Mouse (Mus musculus) neural tube, embryonic 12.5 days (tissue): ENCODE data around the gene Rps17. TPM values are rescaled to one million over a fixed set of nuclear protein-coding genes. Genes with fewer than 3 reads are reported as not detected.

Source experiments
- ATAC-seq: fragments of 200-750 bp; cut with Nextera tagmentation; 2 replicates; pipeline ENCODE4 v1.8.0; 2017; ENCODE audit warnings: low read depth, mild to moderate bottlenecking, moderate TSS enrichment, moderate library complexity; ENCODE audit not compliant: low FRiP score
- H3K27ac ChIP-seq: fragments of 300-500 bp; sonication (generic); 2 replicates; pipeline ENCODE4 v1.5.1; 2016
- H3K27me3 ChIP-seq: fragments of 300-500 bp; sonication (generic); replicated peaks from 2 replicates; pipeline ENCODE4 v1.6.1; 2016; ENCODE audit warnings: mild to moderate bottlenecking
- H3K36me3 ChIP-seq: fragments of 300-500 bp; sonication (generic); 2 replicates; pipeline ENCODE4 v1.6.1; 2016; ENCODE audit warnings: mild to moderate bottlenecking
- H3K4me1 ChIP-seq: fragments of 300-500 bp; sonication (generic); 2 replicates; pipeline ENCODE4 v1.6.1; 2016
- H3K4me2 ChIP-seq: fragments of 300-500 bp; sonication (generic); replicated peaks from 2 replicates; pipeline ENCODE4 v1.6.1; 2016; ENCODE audit warnings: mild to moderate bottlenecking
- H3K4me3 ChIP-seq: fragments of 300-500 bp; sonication (generic); 2 replicates; pipeline ENCODE4 v1.5.1; 2016
- H3K9ac ChIP-seq: fragments of 300-500 bp; sonication (generic); 2 replicates; pipeline ENCODE4 v1.6.1; 2016; ENCODE audit warnings: mild to moderate bottlenecking
- H3K9me3 ChIP-seq: fragments of 300-500 bp; sonication (generic); 2 replicates; pipeline ENCODE4 v1.6.1; 2016; ENCODE audit warnings: mild to moderate bottlenecking
- WGBS: fragments of 180-500 bp; shearing (Covaris S2); methylation state at CpG from one replicate; pipeline ENCODE4 v1.1.7; 2016; 5-methylcytosine and 5-hydroxymethylcytosine counted together
- polyA plus RNA-seq: library from polyadenylated mRNA; unstranded; fragments of >200 nt; fragmentation: Nextera tagmentation; extraction: Ambion mirVana; gene quantifications from 2 replicates; pipeline ENCODE4 v1.2.1, GENCODE M21; 2016

The Rps17 gene
- polyA plus RNA-seq, 1 experiment from 2014 or later = 837 TPM

DNA sequence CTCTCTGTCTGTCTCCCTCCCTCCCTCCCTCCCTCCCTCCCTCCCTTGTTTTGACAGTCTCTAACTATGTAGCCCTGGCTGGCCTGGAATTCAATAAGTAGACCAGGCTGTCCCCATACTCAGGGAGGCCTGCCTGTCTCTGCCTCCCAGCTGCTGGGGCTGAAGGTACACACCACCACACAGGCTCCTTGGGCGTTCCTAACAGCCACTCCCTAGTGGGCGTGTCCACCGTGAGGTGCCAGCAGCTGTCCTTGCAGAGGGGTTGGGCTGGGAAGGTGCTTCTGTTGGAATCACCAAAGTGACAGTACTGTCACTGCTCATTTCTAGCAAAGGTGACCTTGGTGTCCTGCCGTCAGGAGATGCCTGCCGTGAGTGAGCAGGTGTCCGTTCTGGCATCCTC lies 18.2 kb downstream of the Rps17 start:
- 80% methylated on average over 6 of the region's 6 CpGs for WGBS
- Histone ChIP-seq H3K4me1 (no peaks in the 10 kb centered on the region), H3K4me3 (no peak overlapping the region), H3K27ac (no peak overlapping the region), H3K27me3 (no peaks in the 10 kb centered on the region), H3K4me2 (no peak overlapping the region), H3K9ac (no peak overlapping the region), H3K9me3 (no peaks in the 10 kb centered on the region), H3K36me3 (peaks cover 6% of the 10 kb centered on the region; the same call in 1 of the 2 replicates)
- no peak for ATAC-seq

GRCm38 (mm10) chr7:81326043-81326442 lies 19.0 kb downstream of the Rps17 start:
- Histone ChIP-seq H3K4me3 (no peak overlapping the region), H3K9me3 (no peaks in the 10 kb centered on the region), H3K9ac (no peak overlapping the region), H3K27me3 (no peaks in the 10 kb centered on the region), H3K4me1 (no peaks in the 10 kb centered on the region), H3K27ac (no peak overlapping the region), H3K36me3 (peaks cover 4% of the 10 kb centered on the region; the same call in 1 of the 2 replicates), H3K4me2 (no peak overlapping the region)
- 91% methylated on average over 12 of the region's 12 CpGs for WGBS
- no peak for ATAC-seq

DNA sequence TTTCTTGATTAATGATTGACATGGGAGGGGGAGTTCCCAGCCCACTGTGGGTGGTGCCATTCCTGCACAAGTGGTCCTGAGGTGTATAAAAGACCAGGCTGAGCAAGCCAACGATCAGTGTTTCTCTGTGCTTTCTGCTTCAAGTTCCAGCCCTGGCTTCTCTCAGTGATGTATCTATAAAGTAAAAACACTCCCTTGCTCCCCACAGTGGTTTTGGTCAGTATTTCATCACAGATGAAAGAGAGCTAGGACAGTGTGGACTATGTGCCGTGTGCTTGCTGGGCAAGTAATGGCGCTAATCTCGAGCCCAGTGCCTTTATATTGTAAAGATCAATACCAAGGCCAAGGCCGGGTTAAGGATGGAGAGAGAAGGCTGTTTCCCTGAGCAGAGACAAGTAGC lies 23.3 kb downstream of the Rps17 start:
- Histone ChIP-seq H3K36me3 (0 out of 2 replicates have a peak, but pooled peaks cover under 1% of the 10 kb centered on the region), H3K9me3 (no peaks in the 10 kb centered on the region), H3K4me2 (no peak overlapping the region), H3K27me3 (no peaks in the 10 kb centered on the region), H3K4me1 (no peaks in the 10 kb centered on the region), H3K4me3 (no peak overlapping the region), H3K27ac (no peak overlapping the region), H3K9ac (no peak overlapping the region)
- ATAC-seq = no peak
- 84% methylated on average over 5 of the region's 5 CpGs for WGBS

GRCm38 (mm10) chr7:81319749-81320148 lies 25.3 kb downstream of the Rps17 start:
- Histone ChIP-seq H3K27me3 (no peaks in the 10 kb centered on the region), H3K9me3 (no peaks in the 10 kb centered on the region), H3K4me2 (no peak overlapping the region), H3K4me3 (no peak overlapping the region), H3K4me1 (no peaks in the 10 kb centered on the region), H3K27ac (no peak overlapping the region), H3K9ac (no peak overlapping the region), H3K36me3 (no peaks in the 10 kb centered on the region)
- 88% methylated on average over 6 of the region's 6 CpGs for WGBS
- ATAC-seq = no peak

- H3K4me1 ChIP-seq = no peaks in the 10 kb centered on the region
- 80% methylated on average over 8 of the region's 8 CpGs for WGBS
- ATAC-seq = no peak
- H3K27ac ChIP-seq = no peak overlapping the region
- no peak overlapping the region for H3K4me2 ChIP-seq
- H3K4me3 ChIP-seq = no peak overlapping the region
- no peak overlapping the region for H3K9ac ChIP-seq
- no peaks in the 10 kb centered on the region for H3K27me3 ChIP-seq
- H3K9me3 ChIP-seq = no peaks in the 10 kb centered on the region
- H3K36me3 ChIP-seq = no peaks in the 10 kb centered on the region
Measured at GRCm38 (mm10) chr7:81315583-81315982, 29.5 kb downstream of the Rps17 start.

DNA sequence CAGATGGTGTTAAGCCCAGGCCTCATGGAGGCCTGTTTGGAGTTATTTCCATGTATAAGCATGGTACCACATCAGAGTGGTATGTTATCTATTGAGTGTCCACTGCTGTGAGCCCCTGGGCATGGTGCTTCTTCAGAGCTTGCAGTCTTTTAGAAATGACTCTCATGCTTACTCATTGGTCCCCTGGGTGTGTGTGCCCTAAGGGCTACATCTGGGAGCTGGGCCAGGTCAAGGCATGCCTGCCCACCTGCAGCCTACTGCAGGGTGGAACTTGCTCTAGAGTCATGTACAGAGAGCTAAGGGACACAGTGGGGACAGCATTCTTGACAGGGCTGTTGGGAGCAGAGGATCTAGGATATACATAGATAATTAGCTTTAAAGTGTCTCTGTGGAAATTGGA lies 33.5 kb downstream of the Rps17 start:
- no peak overlapping the region for H3K27ac ChIP-seq
- H3K9me3 ChIP-seq = no peaks in the 10 kb centered on the region
- H3K4me2 ChIP-seq = no peak overlapping the region
- ATAC-seq = no peak
- no peak overlapping the region for H3K4me3 ChIP-seq
- H3K27me3 ChIP-seq = no peaks in the 10 kb centered on the region
- no peaks in the 10 kb centered on the region for H3K36me3 ChIP-seq
- H3K9ac ChIP-seq = no peak overlapping the region
- H3K4me1 ChIP-seq = no peaks in the 10 kb centered on the region

DNA sequence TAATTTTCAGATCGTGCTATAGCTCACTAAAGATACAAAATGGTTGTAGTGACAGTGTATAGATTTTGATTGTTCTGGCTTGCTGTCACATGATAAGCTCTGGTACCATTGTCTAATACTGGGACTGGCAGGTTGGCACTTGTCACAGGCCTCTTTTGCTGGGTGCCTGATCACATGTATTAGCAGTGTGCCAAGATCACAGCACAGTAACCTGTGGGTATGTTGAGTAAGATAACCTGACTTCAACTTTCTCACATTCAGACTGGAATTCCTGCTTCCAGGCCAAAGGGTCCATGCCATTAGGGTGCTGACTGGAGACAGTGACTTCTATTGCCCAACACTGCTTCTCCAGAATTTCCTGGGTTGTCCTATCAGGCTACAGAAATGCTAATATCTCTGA lies 33.9 kb downstream of the Rps17 start:
- H3K9me3 ChIP-seq = no peaks in the 10 kb centered on the region
- no peaks in the 10 kb centered on the region for H3K4me1 ChIP-seq
- 94% methylated on average over 1 of the region's 1 CpGs for WGBS
- no peak for ATAC-seq
- no peak overlapping the region for H3K9ac ChIP-seq
- H3K36me3 ChIP-seq = no peaks in the 10 kb centered on the region
- no peak overlapping the region for H3K4me3 ChIP-seq
- H3K27me3 ChIP-seq = no peaks in the 10 kb centered on the region
- H3K27ac ChIP-seq = no peak overlapping the region
- no peak overlapping the region for H3K4me2 ChIP-seq

GRCm38 (mm10) chr7:81309247-81309646 lies 35.8 kb downstream of the Rps17 start:
- Histone ChIP-seq H3K27me3 (no peaks in the 10 kb centered on the region), H3K4me2 (no peak overlapping the region), H3K36me3 (no peaks in the 10 kb centered on the region), H3K27ac (no peak overlapping the region), H3K9ac (no peak overlapping the region), H3K4me1 (no peaks in the 10 kb centered on the region), H3K4me3 (no peak overlapping the region), H3K9me3 (no peaks in the 10 kb centered on the region)
- 91% methylated on average over 6 of the region's 6 CpGs for WGBS
- no peak for ATAC-seq

DNA sequence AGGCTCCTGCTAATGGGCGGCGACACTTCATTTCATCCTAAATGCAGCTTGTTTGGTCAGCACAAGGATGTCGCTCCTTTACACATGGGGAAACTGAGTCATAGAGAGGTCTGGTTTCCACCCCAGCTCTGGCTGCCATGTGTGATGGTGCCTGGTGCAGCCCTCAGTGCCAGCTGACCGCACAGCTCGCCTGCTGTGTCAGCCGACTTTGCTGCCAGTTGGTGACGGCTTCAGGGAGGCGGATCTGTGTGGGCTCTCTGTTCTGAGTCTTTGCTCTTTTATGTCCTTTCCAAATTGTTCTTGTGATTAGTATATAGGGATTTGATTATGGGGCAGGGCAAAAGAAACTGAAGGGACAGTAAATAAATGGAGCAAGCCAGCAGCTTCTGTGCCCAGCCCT lies 37.3 kb downstream of the Rps17 start:
- no peak overlapping the region for H3K27ac ChIP-seq
- H3K27me3 ChIP-seq = no peaks in the 10 kb centered on the region
- H3K4me1 ChIP-seq = no peaks in the 10 kb centered on the region
- H3K36me3 ChIP-seq = no peaks in the 10 kb centered on the region
- H3K4me3 ChIP-seq = no peak overlapping the region
- ATAC-seq = no peak
- H3K4me2 ChIP-seq = no peak overlapping the region
- H3K9me3 ChIP-seq = no peaks in the 10 kb centered on the region
- WGBS = 69% methylated on average over 8 of the region's 8 CpGs
- no peak overlapping the region for H3K9ac ChIP-seq

DNA sequence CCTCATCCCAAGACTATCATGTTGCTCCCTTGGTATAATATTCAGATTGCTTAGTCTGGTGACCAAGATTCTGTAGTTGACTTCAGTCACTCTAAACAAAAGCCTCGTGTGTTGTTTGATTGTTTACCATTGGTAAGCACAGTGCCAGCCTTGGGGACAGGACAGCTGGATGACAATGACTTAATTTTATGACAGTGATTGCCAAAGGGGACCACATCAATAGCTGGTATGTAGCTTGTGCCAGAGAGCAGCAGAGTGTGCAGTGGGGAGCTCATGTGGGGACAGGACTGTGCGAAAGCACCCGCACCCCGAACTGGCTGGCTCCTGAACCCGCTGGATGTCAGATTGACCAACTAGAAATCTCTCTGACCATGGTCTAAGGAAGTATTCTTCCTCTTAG lies 40.4 kb downstream of the Rps17 start:
- Histone ChIP-seq H3K4me1 (peaks cover 5% of the 10 kb centered on the region; the same call in 1 of the 2 replicates), H3K9ac (no peak overlapping the region), H3K27ac (no peak overlapping the region), H3K27me3 (no peaks in the 10 kb centered on the region), H3K4me2 (no peak overlapping the region), H3K4me3 (no peak overlapping the region), H3K36me3 (no peaks in the 10 kb centered on the region), H3K9me3 (no peaks in the 10 kb centered on the region)
- 89% methylated on average over 5 of the region's 5 CpGs for WGBS
- ATAC-seq = no peak

- Histone ChIP-seq H3K4me3 (no peak overlapping the region), H3K27me3 (no peaks in the 10 kb centered on the region), H3K9me3 (no peaks in the 10 kb centered on the region), H3K9ac (no peak overlapping the region), H3K4me2 (no peak overlapping the region), H3K4me1 (peaks cover 5% of the 10 kb centered on the region; the same call in 1 of the 2 replicates), H3K27ac (no peak overlapping the region), H3K36me3 (no peaks in the 10 kb centered on the region)
- WGBS = 86% methylated on average over 5 of the region's 5 CpGs
- ATAC-seq = no peak
Measured at GRCm38 (mm10) chr7:81304100-81304499, 41.0 kb downstream of the Rps17 start.

DNA sequence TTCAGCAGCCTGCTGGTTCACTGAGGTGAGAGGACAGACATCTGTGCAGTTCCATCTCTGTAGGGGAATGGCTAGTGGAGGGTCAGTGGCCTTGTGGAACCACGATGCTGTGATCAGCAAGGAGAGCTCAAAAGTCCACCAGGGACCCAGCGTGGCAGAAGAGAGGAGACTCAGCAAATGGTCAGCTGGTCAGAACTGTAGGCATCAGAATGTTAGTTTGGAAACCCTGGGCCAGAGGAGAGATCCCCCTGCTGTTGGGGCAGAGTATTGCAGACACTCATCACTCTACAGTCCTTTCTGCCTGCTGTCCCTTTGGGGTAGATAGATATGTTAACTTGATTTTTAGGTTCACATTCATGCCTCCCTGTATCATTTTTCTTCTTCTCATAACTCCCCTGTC lies 41.4 kb downstream of the Rps17 start:
- H3K4me2 ChIP-seq = no peak overlapping the region
- 85% methylated on average over 2 of the region's 2 CpGs for WGBS
- no peak overlapping the region for H3K27ac ChIP-seq
- no peaks in the 10 kb centered on the region for H3K36me3 ChIP-seq
- H3K9me3 ChIP-seq = no peaks in the 10 kb centered on the region
- no peak overlapping the region for H3K4me3 ChIP-seq
- ATAC-seq = no peak
- H3K4me1 ChIP-seq = peaks cover 5% of the 10 kb centered on the region; the same call in 1 of the 2 replicates
- H3K27me3 ChIP-seq = no peaks in the 10 kb centered on the region
- no peak overlapping the region for H3K9ac ChIP-seq

- Histone ChIP-seq H3K9ac (no peak overlapping the region), H3K4me2 (no peak overlapping the region), H3K27ac (no peak overlapping the region), H3K36me3 (no peaks in the 10 kb centered on the region), H3K4me3 (no peak overlapping the region), H3K27me3 (no peaks in the 10 kb centered on the region), H3K9me3 (no peaks in the 10 kb centered on the region), H3K4me1 (peaks cover 5% of the 10 kb centered on the region; the same call in 1 of the 2 replicates)
- WGBS = 58% methylated on average over 7 of the region's 7 CpGs
- no peak for ATAC-seq
Measured at GRCm38 (mm10) chr7:81301323-81301722, 43.7 kb downstream of the Rps17 start.
